Mouse (Mus musculus): ENCODE measurements around the gene Pef1. TPM values are rescaled to one million over a fixed set of nuclear protein-coding genes. Genes with fewer than 3 reads are reported as not detected.

Pef1 gene
- 132 and 135 TPM in 2 replicates for polyA plus RNA-seq (2012; rRNA removed)

DNA sequence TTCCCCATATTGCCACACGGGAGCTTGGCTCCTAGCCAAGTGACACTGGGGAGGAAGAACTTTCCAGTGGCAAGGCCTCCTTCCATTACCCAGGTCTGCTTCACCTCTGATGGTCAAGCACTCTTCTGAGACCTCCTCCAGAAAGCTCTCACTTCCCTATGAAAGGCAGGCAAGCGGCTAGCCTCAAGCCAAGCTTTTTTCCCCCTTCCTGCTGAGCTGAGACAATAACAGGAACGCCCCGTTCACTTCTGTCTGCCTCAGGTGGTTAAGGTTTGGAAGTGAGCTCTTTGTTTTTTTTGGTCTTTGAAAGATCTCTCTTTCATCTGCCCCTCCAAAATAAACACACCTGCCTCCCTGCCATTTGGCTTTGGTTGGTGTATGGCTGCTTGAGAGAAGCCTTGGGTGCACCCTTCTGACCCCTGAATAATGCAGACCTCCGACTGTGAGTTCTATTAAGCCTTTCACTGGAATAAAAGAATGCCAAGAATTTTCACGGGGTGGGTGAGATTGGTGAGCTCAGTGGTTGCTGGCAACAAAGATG, at the start of gene Pef1:
TSS of gene Pef1 (plus strand) at position 448 of the 541 bp plus-strand sequence.

DNA sequence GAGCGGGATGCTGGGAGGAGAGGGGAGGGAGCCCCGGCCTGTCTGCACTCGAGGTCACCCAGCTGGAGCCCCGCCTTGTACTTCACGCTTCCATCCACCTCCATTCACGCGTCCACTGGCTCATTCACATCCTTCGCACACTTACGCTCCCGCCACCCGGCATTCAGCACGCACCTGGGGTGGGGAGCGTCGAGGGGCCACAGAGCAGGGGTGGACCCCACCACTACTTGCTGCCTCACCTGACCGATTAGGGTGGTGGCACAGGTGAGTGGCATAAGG, 36.8 kb downstream of the Pef1 start, which contains the start of gene Hcrtr1:
TSS of gene Hcrtr1 (minus strand) at position 146 of the 279 bp plus-strand sequence.

DNA sequence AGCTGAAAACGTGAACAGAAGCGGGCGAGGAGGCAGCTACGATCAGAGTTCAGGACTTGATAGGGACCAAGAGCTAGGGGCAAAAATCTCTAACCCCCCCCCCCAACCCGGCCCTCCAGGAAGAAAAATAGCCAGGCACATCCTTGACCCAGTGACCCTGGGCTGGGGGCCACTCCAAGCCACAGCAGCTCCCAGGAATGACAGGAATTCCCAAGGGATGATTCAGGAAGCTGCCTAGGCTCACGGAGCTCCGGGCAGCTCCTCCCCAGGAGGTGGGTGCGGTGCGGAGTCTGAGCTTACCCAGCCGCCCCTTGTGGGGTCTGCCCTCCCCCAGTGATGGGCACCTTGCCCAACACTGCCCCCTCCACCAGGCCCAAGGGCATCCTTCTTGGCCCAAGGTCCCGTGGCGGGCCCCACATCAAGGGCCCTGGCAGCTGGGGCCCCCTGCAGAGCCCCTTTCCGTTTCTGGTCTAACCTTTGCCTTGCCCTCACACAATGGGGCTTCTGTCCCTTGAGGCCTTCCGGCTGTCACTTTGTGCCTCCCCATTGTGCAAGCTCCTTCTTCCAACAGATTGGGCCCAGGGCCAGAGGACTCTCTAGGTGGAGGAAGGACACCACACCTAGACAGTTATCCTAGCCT, 72.8 kb downstream of the Pef1 start, which contains the start of gene Tinagl1:
TSS of gene Tinagl1 (minus strand) at position 51 of the 640 bp plus-strand sequence.

Other genes with a start within 250 kb of the Pef1 start
- 2.9 and 5.0 TPM in 2 replicates for gene Spocd1, start 173.3 kb upstream of the Pef1 start, polyA plus RNA-seq (2012; rRNA removed)
- 25.4 and 34.0 TPM in 2 replicates for gene Adgrb2, start 117.7 kb upstream of the Pef1 start, polyA plus RNA-seq (2012; rRNA removed)
- gene Col16a1, start 54.7 kb upstream of the Pef1 start, polyA plus RNA-seq (2012; rRNA removed): 74.1 and 98.7 TPM in 2 replicates
- 1.1 and 2.0 TPM in 2 replicates for gene Hcrtr1, start 36.8 kb downstream of the Pef1 start, polyA plus RNA-seq (2012; rRNA removed)
- 120 and 135 TPM in 2 replicates for gene Tinagl1, start 72.6 kb downstream of the Pef1 start, polyA plus RNA-seq (2012; rRNA removed)
- gene Gm853, start 119.8 kb downstream of the Pef1 start, polyA plus RNA-seq (2012; rRNA removed): not detected in 2 replicates
- gene Serinc2, start 176.6 kb downstream of the Pef1 start, polyA plus RNA-seq (2012; rRNA removed): 40.8 and 41.5 TPM in 2 replicates
- 79.3 and 94.3 TPM in 2 replicates for gene Fabp3, start 206.0 kb downstream of the Pef1 start, polyA plus RNA-seq (2012; rRNA removed)
- gene Gm10570, start 206.1 kb downstream of the Pef1 start, polyA plus RNA-seq (2012; rRNA removed): not detected in 2 replicates

Measured in ovary, adult 2 months (tissue).